Mouse (Mus musculus): ENCODE data around the gene Adgrl1.

DNA sequence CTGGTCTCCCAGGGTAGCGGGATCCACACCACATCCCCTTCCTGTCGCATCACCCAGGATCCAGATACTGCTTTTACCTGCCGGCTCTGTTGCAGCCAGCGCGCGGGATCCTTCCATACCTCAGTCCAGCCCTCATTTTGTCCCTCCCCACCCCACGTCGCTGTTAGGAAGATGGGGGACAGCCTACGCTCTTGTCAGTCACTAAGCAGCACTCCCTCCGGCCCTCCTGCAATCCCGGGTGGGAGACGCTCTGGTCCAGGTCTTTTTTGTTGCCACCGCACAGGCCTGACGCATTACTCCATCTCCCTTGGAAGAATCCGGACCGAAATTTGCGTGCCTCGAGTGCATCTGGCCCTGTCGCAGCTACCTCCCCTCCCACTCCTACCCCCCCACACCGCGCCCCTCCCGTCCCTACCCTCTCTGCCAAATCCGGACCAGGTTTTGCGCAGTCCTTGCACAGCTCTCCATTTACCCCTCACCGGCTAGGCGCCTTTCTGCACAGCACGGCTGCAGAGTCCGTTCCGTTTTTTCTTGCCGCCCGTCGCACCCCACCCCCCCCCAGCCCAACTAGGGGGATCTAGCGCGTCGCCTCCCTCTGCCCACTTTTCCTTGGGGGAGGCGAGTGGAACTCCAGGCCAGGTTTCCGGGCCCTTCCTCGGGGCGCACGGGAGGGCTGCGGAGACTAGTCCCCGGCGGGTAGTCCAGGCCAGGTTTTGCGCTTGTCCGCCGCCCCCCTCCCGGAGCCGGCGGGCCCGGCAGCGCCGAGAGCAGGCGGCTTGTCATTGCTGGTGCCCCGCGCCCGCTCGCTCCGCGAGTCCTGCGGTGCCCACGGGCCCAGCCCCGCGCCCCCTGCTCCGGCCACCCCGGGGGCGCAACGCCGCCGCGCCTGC lies at the start of gene Adgrl1:
- TF ChIP-seq MEF2A (IDR thresholded peaks at IDR 0.05; ENCODE audit: extremely low read depth, insufficient replicate concordance, low read depth, low read length, poor library complexity, severe bottlenecking) (no peak), TBP (IDR thresholded peaks at IDR 0.05; ENCODE audit: low read depth, low read length) (no peak), MYC (IDR thresholded peaks at IDR 0.05; ENCODE audit: low read depth, low read length) (no peak), CTCF (IDR thresholded peaks at IDR 0.05 in 2 of 3, conservative IDR thresholded peaks at IDR 0.05 in 1 of 3; ENCODE audit: control insufficient read depth in 1 of 3, insufficient read depth in 1 of 3, low read depth in 2 of 3, low read length in 3 of 3, poor library complexity in 1 of 3, severe bottlenecking in 1 of 3) (no peak), EP300 (IDR thresholded peaks at IDR 0.05; ENCODE audit: low read depth in 1 of 2, low read length in 2 of 2) (no peak), ELF1 (IDR thresholded peaks at IDR 0.05; ENCODE audit: low read depth, low read length) (no peak), GATA1 (IDR thresholded peaks at IDR 0.05; ENCODE audit: low read depth, low read length) (no peak), NRF1 (IDR thresholded peaks at IDR 0.05; ENCODE audit: insufficient read depth, low read depth, low read length, poor library complexity, severe bottlenecking) (no peak), MAFK (IDR thresholded peaks at IDR 0.05; ENCODE audit: borderline replicate concordance, low read depth, low read length) (no peak), POLR2A (IDR thresholded peaks at IDR 0.05; ENCODE audit: control insufficient read depth in 1 of 2, insufficient read depth in 1 of 2, low read depth in 1 of 2, low read length in 2 of 2, poor library complexity in 1 of 2) (peak; percentile 58 to 75; a peak in 3 of 4 replicates)

All from MEL (cell line).